ENCODE assay signal across 11 mouse cellular contexts in genomic region chr5:16894161-16894560, GRCm38 (mm10).
A peak's percentile ranks its signal among the peaks of the same experiment; 100 is the strongest.
DNase-seq lines count a peak whose midpoint lies in the region; ATAC-seq and TF ChIP-seq lines count a peak whose summit lies in the region.
"Had no signal": no experiment of that assay in that cellular context is flagged by ENCODE, and none has a peak within 500 bp of the region (broad histone marks: within the 10 kb centered on the region; RNA-seq: fewer than 3 reads in every experiment).

No protein-coding gene starts in this region.

- CTCF ChIA-PET in Patski (lab: Charles Lee), result interaction anchor here (0.8 to 1.4 kb wide), 4 partner anchors 20 to 871 kb away, joined by 3 to 4 read pairs (median 3); no protein-coding TSS in a partner anchor

- H3K4me3 ChIP-seq in hindbrain, embryonic 14.5 days (replicated peaks; ENCODE audit: low read length), result no peak overlapping the region
- no peak overlapping the region for H3K4me3 ChIP-seq in hindbrain, embryonic 12.5 days
- no peak overlapping the region for H3K4me3 ChIP-seq in lung, embryonic 14.5 days (ENCODE audit: low read depth, low read length)
- no peak overlapping the region for H3K4me3 ChIP-seq in neural tube, embryonic 15.5 days (replicated peaks)
- H3K4me3 ChIP-seq: embryonic facial prominence, embryonic 15.5 days; hindbrain, embryonic 15.5 days had no signal

- no peaks in the 10 kb centered on the region for H3K36me3 ChIP-seq in hindbrain, embryonic 14.5 days (replicated peaks; ENCODE audit: control insufficient read depth, insufficient read depth)
- no peaks in the 10 kb centered on the region for H3K36me3 ChIP-seq in hindbrain, embryonic 12.5 days
- no peaks in the 10 kb centered on the region for H3K36me3 ChIP-seq in lung, embryonic 14.5 days (ENCODE audit: insufficient read depth)
- H3K36me3 ChIP-seq in neural tube, embryonic 15.5 days, result no peaks in the 10 kb centered on the region
- H3K36me3 ChIP-seq: embryonic facial prominence, embryonic 15.5 days; hindbrain, embryonic 15.5 days had no signal

- TF ChIP-seq CTCF in lung, embryonic 14.5 days (IDR thresholded peaks at IDR 0.05; ENCODE audit: low read depth), result peak; percentile 12; the same call in 1 of the 2 replicates
- peak; percentile 14 for TF ChIP-seq CTCF in Patski (IDR thresholded peaks at IDR 0.05)

- H3K27ac ChIP-seq in hindbrain, embryonic 14.5 days, result no peak overlapping the region
- no peak overlapping the region for H3K27ac ChIP-seq in hindbrain, embryonic 12.5 days
- no peak overlapping the region for H3K27ac ChIP-seq in lung, embryonic 14.5 days (ENCODE audit: low read depth)
- H3K27ac ChIP-seq in neural tube, embryonic 15.5 days (replicated peaks), result no peak overlapping the region
- H3K27ac ChIP-seq: embryonic facial prominence, embryonic 15.5 days; hindbrain, embryonic 15.5 days had no signal

- ATAC-seq in hindbrain, embryonic 14.5 days (ENCODE audit: low FRiP score), result no peak
- no peak for ATAC-seq in hindbrain, embryonic 12.5 days (ENCODE audit: low FRiP score)
- no peak for ATAC-seq in lung, embryonic 14.5 days (ENCODE audit: insufficient read depth)
- no peak for ATAC-seq in Patski
- ATAC-seq in megakaryocyte progenitor cell, adult 5-6 weeks (replicated peaks; ENCODE audit: poor library complexity), result 0 out of 2 replicates have a peak, but pooled peaks have one; percentile 44
- ATAC-seq in neural tube, embryonic 15.5 days (ENCODE audit: low FRiP score), result no peak

- POLR2A ChIA-PET in Patski (lab: Charles Lee), result no interaction called here

- no peaks in the 10 kb centered on the region for H3K4me1 ChIP-seq in hindbrain, embryonic 14.5 days (replicated peaks; ENCODE audit: control insufficient read depth, insufficient read depth, low read length)
- no peaks in the 10 kb centered on the region for H3K4me1 ChIP-seq in hindbrain, embryonic 12.5 days
- H3K4me1 ChIP-seq in lung, embryonic 14.5 days (ENCODE audit: insufficient read depth), result no peaks in the 10 kb centered on the region
- H3K4me1 ChIP-seq in neural tube, embryonic 15.5 days, result no peaks in the 10 kb centered on the region
- H3K4me1 ChIP-seq: embryonic facial prominence, embryonic 15.5 days; hindbrain, embryonic 15.5 days had no signal

- no peak overlapping the region for H3K4me2 ChIP-seq in hindbrain, embryonic 14.5 days (replicated peaks)
- no peak overlapping the region for H3K4me2 ChIP-seq in hindbrain, embryonic 12.5 days (replicated peaks)
- H3K4me2 ChIP-seq in lung, embryonic 14.5 days, result no peak overlapping the region
- no peak overlapping the region for H3K4me2 ChIP-seq in neural tube, embryonic 15.5 days
- H3K4me2 ChIP-seq: embryonic facial prominence, embryonic 15.5 days; hindbrain, embryonic 15.5 days had no signal

- peak; percentile 55 for DNase-seq in hindbrain, embryonic 14.5 days (ENCODE audit: low spot score)
- DNase-seq in lung, embryonic 14.5 days, result peak; percentile 75
- DNase-seq in lung, adult 18-20 months, result no peak
- no peak for DNase-seq in Patski (ENCODE audit: low read depth, low spot score)
- DNase-seq: adrenal gland, adult 8-10 months; cerebellum, adult 11-12 months had no signal

- H3K9ac ChIP-seq in hindbrain, embryonic 14.5 days, result no peak overlapping the region
- no peak overlapping the region for H3K9ac ChIP-seq in hindbrain, embryonic 12.5 days
- no peak overlapping the region for H3K9ac ChIP-seq in lung, embryonic 14.5 days
- H3K9ac ChIP-seq in neural tube, embryonic 15.5 days (replicated peaks), result no peak overlapping the region
- H3K9ac ChIP-seq: embryonic facial prominence, embryonic 15.5 days; hindbrain, embryonic 15.5 days had no signal

- in situ Hi-C loops in Patski (cut with MboI; ENCODE audit: low pct_unique_long_range_greater_than_20kb), result loop anchor here (25.0 kb wide), 1 partner anchor 1057 kb away; no protein-coding TSS in a partner anchor

- H3K9me3 ChIP-seq in hindbrain, embryonic 14.5 days (ENCODE audit: control insufficient read depth, low read length), result no peaks in the 10 kb centered on the region
- no peaks in the 10 kb centered on the region for H3K9me3 ChIP-seq in hindbrain, embryonic 12.5 days (replicated peaks)
- no peaks in the 10 kb centered on the region for H3K9me3 ChIP-seq in lung, embryonic 14.5 days (ENCODE audit: low read depth, low read length)
- H3K9me3 ChIP-seq in neural tube, embryonic 15.5 days (replicated peaks), result no peaks in the 10 kb centered on the region
- H3K9me3 ChIP-seq: embryonic facial prominence, embryonic 15.5 days; hindbrain, embryonic 15.5 days had no signal

- WGBS in hindbrain, embryonic 14.5 days, result 11% methylated on average over 1 of the region's 1 CpGs
- 22% methylated on average over 1 of the region's 1 CpGs for WGBS in hindbrain, embryonic 12.5 days
- 8% methylated on average over 1 of the region's 1 CpGs for WGBS in lung, embryonic 14.5 days
- 18% methylated on average over 1 of the region's 1 CpGs for WGBS in neural tube, embryonic 15.5 days

- H3K27me3 ChIP-seq in hindbrain, embryonic 14.5 days (ENCODE audit: control insufficient read depth, insufficient read depth, low read length), result no peaks in the 10 kb centered on the region
- H3K27me3 ChIP-seq in hindbrain, embryonic 12.5 days, result no peaks in the 10 kb centered on the region
- no peaks in the 10 kb centered on the region for H3K27me3 ChIP-seq in lung, embryonic 14.5 days (ENCODE audit: insufficient read depth, low read length)
- peaks cover 12% of the 10 kb centered on the region for H3K27me3 ChIP-seq in Patski
- no peaks in the 10 kb centered on the region for H3K27me3 ChIP-seq in neural tube, embryonic 15.5 days (replicated peaks)
- H3K27me3 ChIP-seq: embryonic facial prominence, embryonic 15.5 days; hindbrain, embryonic 15.5 days had no signal

Comparison
In these comparisons a context has a peak if more than half of its experiments do, and no peak if none do; other contexts are left out.
1. DNase-seq: peak in hindbrain, embryonic 14.5 days (single experiment) and lung, embryonic 14.5 days (single experiment); none in lung, adult 18-20 months (0 of 2) and Patski (single experiment).